Mouse (Mus musculus): ENCODE data around the gene Marc2. TPM values are rescaled to one million over a fixed set of nuclear protein-coding genes. Genes with fewer than 3 reads are reported as not detected.
A peak's percentile ranks its signal among the peaks of the same experiment; 100 is the strongest.

The Marc2 gene
- total RNA-seq, 2 experiments from 2014 or later = 150 to 151 TPM

- DNase-seq = no peak
These were observed 37.7 kb downstream of the Marc2 start for GRCm38 (mm10) chr1:184808418-184809012.

- no peak for DNase-seq
These were observed 38.4 kb downstream of the Marc2 start for GRCm38 (mm10) chr1:184807627-184808417.

- no peak for DNase-seq
These were observed 39.1 kb downstream of the Marc2 start for GRCm38 (mm10) chr1:184807123-184807522.

- no peak for DNase-seq
These were observed 40.5 kb downstream of the Marc2 start for GRCm38 (mm10) chr1:184805749-184806148.

- DNase-seq = peak; percentile 53
These were observed 52.9 kb downstream of the Marc2 start for GRCm38 (mm10) chr1:184793163-184793876.

GRCm38 (mm10) chr1:184791109-184791508 lies 55.1 kb downstream of the Marc2 start:
- no peak for DNase-seq

GRCm38 (mm10) chr1:184786376-184787151 lies 59.7 kb downstream of the Marc2 start:
- DNase-seq = no peak

- DNase-seq = no peak
These were observed 62.6 kb downstream of the Marc2 start for GRCm38 (mm10) chr1:184783641-184784040.

GRCm38 (mm10) chr1:184782161-184782513 lies 64.1 kb downstream of the Marc2 start:
- DNase-seq = no peak

- no peak for DNase-seq
These were observed 64.7 kb downstream of the Marc2 start for GRCm38 (mm10) chr1:184781286-184782160.

- no peak for DNase-seq
These were observed 68.1 kb downstream of the Marc2 start for GRCm38 (mm10) chr1:184778157-184778556.

- no peak for DNase-seq
These were observed 69.0 kb downstream of the Marc2 start for GRCm38 (mm10) chr1:184777061-184777795.

GRCm38 (mm10) chr1:184775289-184775688 lies 71.0 kb downstream of the Marc2 start:
- no peak for DNase-seq

- DNase-seq = no peak
These were observed 74.4 kb downstream of the Marc2 start for GRCm38 (mm10) chr1:184771891-184772249.

GRCm38 (mm10) chr1:184771202-184771890 lies 74.9 kb downstream of the Marc2 start:
- peak; percentile 95 for DNase-seq

GRCm38 (mm10) chr1:184763866-184764265 lies 82.4 kb downstream of the Marc2 start:
- no peak for DNase-seq
